Mouse (Mus musculus): ENCODE results near the gene Rdh13. TPM values are rescaled to one million over a fixed set of nuclear protein-coding genes. Genes with fewer than 3 reads are reported as not detected.

The Rdh13 gene
- 9.9 and 12.6 TPM in 2 replicates for polyA plus RNA-seq (2015; fragmentation: Nextera tagmentation; extraction: Ambion mirVana)

- peak; percentile 82 for DNase-seq (ENCODE audit: low spot score)
Observed at GRCm38 (mm10) chr7:4445216-4445791, at the start of gene Rdh13. Gene Rdh13, minus strand, starts transcription at chr7:4445649.

GRCm38 (mm10) chr7:4493991-4494390 lies 48.5 kb upstream of the Rdh13 start:
- no peak for DNase-seq (ENCODE audit: low spot score)

- DNase-seq (ENCODE audit: low spot score), result peak; percentile 45
Observed at GRCm38 (mm10) chr7:4492284-4493224, 47.1 kb upstream of the Rdh13 start.

- no peak for DNase-seq (ENCODE audit: low spot score)
Observed at GRCm38 (mm10) chr7:4491308-4491707, 45.9 kb upstream of the Rdh13 start.

- DNase-seq (ENCODE audit: low spot score), result no peak
Observed at GRCm38 (mm10) chr7:4482281-4482680, 36.8 kb upstream of the Rdh13 start.

GRCm38 (mm10) chr7:4479674-4480073 lies 34.2 kb upstream of the Rdh13 start:
- peak; percentile 63 for DNase-seq (ENCODE audit: low spot score)

- DNase-seq (ENCODE audit: low spot score), result no peak
Observed at GRCm38 (mm10) chr7:4478796-4479291, 33.4 kb upstream of the Rdh13 start.

GRCm38 (mm10) chr7:4478021-4478795 lies 32.8 kb upstream of the Rdh13 start:
- DNase-seq (ENCODE audit: low spot score), result no peak

- no peak for DNase-seq (ENCODE audit: low spot score)
Observed at GRCm38 (mm10) chr7:4473940-4474339, 28.5 kb upstream of the Rdh13 start.

- no peak for DNase-seq (ENCODE audit: low spot score)
Observed at GRCm38 (mm10) chr7:4471179-4471555, 25.7 kb upstream of the Rdh13 start.

- peak; percentile 42 for DNase-seq (ENCODE audit: low spot score)
Observed at GRCm38 (mm10) chr7:4470275-4471178, 25.1 kb upstream of the Rdh13 start.

GRCm38 (mm10) chr7:4467801-4468200 lies 22.4 kb upstream of the Rdh13 start:
- DNase-seq (ENCODE audit: low spot score), result no peak

GRCm38 (mm10) chr7:4464194-4464824 lies 18.9 kb upstream of the Rdh13 start:
- DNase-seq (ENCODE audit: low spot score), result no peak

- DNase-seq (ENCODE audit: low spot score), result no peak
Observed at GRCm38 (mm10) chr7:4460576-4461434, 15.4 kb upstream of the Rdh13 start, which contains the start of gene Eps8l1. Gene Eps8l1, plus strand, starts transcription at chr7:4460674.

GRCm38 (mm10) chr7:4452644-4453043 lies 7.2 kb upstream of the Rdh13 start:
- no peak for DNase-seq (ENCODE audit: low spot score)

GRCm38 (mm10) chr7:4449211-4449610 lies 3.8 kb upstream of the Rdh13 start:
- no peak for DNase-seq (ENCODE audit: low spot score)

GRCm38 (mm10) chr7:4448439-4448838 lies 3.0 kb upstream of the Rdh13 start:
- no peak for DNase-seq (ENCODE audit: low spot score)

GRCm38 (mm10) chr7:4447138-4447537 lies 1.7 kb upstream of the Rdh13 start:
- no peak for DNase-seq (ENCODE audit: low spot score)

GRCm38 (mm10) chr7:4440549-4440948 lies 4.9 kb downstream of the Rdh13 start:
- DNase-seq (ENCODE audit: low spot score), result no peak
